Mouse (Mus musculus): Measurements from ENCODE around the gene Golt1a. TPM values are rescaled to one million over a fixed set of nuclear protein-coding genes. Genes with fewer than 3 reads are reported as not detected.

Gene Golt1a
- total and polyA plus RNA-seq, 3 experiments = 0.43 TPM; not detected in 2

DNA sequence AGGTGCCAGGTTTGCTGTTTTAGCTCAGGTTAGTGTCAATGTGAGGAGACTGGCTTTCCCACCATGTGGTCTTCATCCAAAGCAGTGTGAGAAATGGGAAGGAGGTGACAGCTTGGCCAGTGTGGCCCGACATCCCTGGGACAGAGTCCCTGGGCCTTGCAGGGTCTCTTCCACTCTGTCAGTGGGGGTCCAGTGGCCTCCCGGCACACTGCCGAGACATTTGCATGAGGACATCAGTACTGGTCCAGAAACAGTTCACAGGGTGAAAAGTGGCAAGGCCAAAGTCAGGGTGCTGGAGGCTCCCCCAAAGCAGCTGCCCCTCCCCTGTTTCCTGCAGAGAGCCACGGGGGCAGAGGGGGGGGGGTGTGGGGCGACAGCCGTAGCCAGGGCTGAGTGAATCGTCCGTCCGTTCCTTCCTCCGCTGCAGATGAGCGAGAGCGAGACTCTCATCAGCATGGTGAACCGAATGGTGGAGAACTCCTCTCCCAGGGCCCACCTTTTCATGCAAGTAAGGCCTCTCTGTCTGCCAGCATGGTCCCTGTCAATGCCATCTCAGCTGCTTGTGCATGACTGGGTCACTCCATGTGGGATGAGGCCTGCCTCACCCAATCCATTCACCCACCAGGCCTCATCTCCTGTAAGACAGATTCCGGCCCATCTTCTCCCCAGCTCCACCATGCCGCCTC, 30.5 kb upstream of the Golt1a start:
- no peak for DNase-seq
- no peak overlapping the region for H3K4me3 ChIP-seq
- no peaks in the 10 kb centered on the region for H3K27me3 ChIP-seq (ENCODE audit: control insufficient read depth, insufficient read depth, low read length)
- no peaks in the 10 kb centered on the region for H3K79me2 ChIP-seq (replicated peaks; ENCODE audit: control insufficient read depth, insufficient read depth, low read length)
- H3K9ac ChIP-seq (ENCODE audit: low read depth, low read length) = no peak overlapping the region
- H3K27ac ChIP-seq = no peak overlapping the region
- TF ChIP-seq CTCF (IDR thresholded peaks at IDR 0.05) (no peak), EP300 (IDR thresholded peaks at IDR 0.05; ENCODE audit: insufficient read depth, low read depth, low read length) (no peak), POLR2A (IDR thresholded peaks at IDR 0.05; ENCODE audit: insufficient read depth, low read depth, low read length) (no peak)
- intact Hi-C loops (cut with DNase I) = no loop called here
- peaks cover 2% of the 10 kb centered on the region; the same call in 1 of the 2 replicates for H3K4me1 ChIP-seq (ENCODE audit: control insufficient read depth, insufficient read depth, low read length)
- WGBS = 71% methylated on average over 15 of the region's 15 CpGs
- no peaks in the 10 kb centered on the region for H3K36me3 ChIP-seq (ENCODE audit: control insufficient read depth, insufficient read depth, low read length)

- H3K9ac ChIP-seq (ENCODE audit: low read depth, low read length) = no peak overlapping the region
- WGBS = 65% methylated on average over 11 of the region's 11 CpGs
- peaks cover 2% of the 10 kb centered on the region; the same call in 1 of the 2 replicates for H3K4me1 ChIP-seq (ENCODE audit: control insufficient read depth, insufficient read depth, low read length)
- H3K27me3 ChIP-seq (ENCODE audit: control insufficient read depth, insufficient read depth, low read length) = no peaks in the 10 kb centered on the region
- intact Hi-C loops (cut with DNase I) = no loop called here
- no peak overlapping the region for H3K27ac ChIP-seq
- DNase-seq = no peak
- H3K4me3 ChIP-seq = no peak overlapping the region
- no peaks in the 10 kb centered on the region for H3K79me2 ChIP-seq (replicated peaks; ENCODE audit: control insufficient read depth, insufficient read depth, low read length)
- TF ChIP-seq EP300 (IDR thresholded peaks at IDR 0.05; ENCODE audit: insufficient read depth, low read depth, low read length) = no peak
- TF ChIP-seq POLR2A (IDR thresholded peaks at IDR 0.05; ENCODE audit: insufficient read depth, low read depth, low read length) = no peak
- TF ChIP-seq CTCF (IDR thresholded peaks at IDR 0.05) = no peak
- H3K36me3 ChIP-seq (ENCODE audit: control insufficient read depth, insufficient read depth, low read length) = no peaks in the 10 kb centered on the region
Observed at GRCm38 (mm10) chr1:133279632-133280093, 29.9 kb upstream of the Golt1a start.

GRCm38 (mm10) chr1:133280537-133280936, 29.1 kb upstream of the Golt1a start:
- TF ChIP-seq EP300 (IDR thresholded peaks at IDR 0.05; ENCODE audit: insufficient read depth, low read depth, low read length) (no peak), CTCF (IDR thresholded peaks at IDR 0.05) (no peak), POLR2A (IDR thresholded peaks at IDR 0.05; ENCODE audit: insufficient read depth, low read depth, low read length) (no peak)
- WGBS = 86% methylated on average over 2 of the region's 2 CpGs
- Histone ChIP-seq H3K27ac (no peak overlapping the region), H3K9ac (ENCODE audit: low read depth, low read length) (no peak overlapping the region), H3K4me3 (no peak overlapping the region), H3K79me2 (replicated peaks; ENCODE audit: control insufficient read depth, insufficient read depth, low read length) (no peaks in the 10 kb centered on the region), H3K36me3 (ENCODE audit: control insufficient read depth, insufficient read depth, low read length) (no peaks in the 10 kb centered on the region), H3K4me1 (ENCODE audit: control insufficient read depth, insufficient read depth, low read length) (peaks cover 2% of the 10 kb centered on the region; the same call in 1 of the 2 replicates), H3K27me3 (ENCODE audit: control insufficient read depth, insufficient read depth, low read length) (no peaks in the 10 kb centered on the region)
- intact Hi-C loops (cut with DNase I) = no loop called here
- DNase-seq = no peak

DNA sequence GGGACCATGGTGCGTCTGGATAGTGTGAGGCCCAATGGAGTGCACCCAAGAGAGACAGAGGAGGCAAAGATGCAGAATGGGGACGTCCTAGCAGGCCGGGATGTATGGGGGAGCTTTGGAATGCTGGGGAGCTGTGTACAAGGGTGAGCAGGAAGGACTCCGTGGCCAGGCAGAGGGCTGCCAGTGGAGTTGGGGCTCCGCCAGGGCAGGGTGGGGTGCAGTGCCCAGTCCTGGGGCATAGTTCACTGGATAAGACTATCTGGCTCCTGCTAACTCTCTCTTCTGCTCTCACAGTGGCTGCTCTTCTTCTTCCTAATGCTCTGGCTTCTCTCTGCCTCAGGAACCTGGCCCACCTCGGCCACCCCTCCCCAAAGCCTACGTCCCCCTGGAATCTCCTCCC, 23.7 kb upstream of the Golt1a start:
- H3K36me3 ChIP-seq (ENCODE audit: control insufficient read depth, insufficient read depth, low read length) = no peaks in the 10 kb centered on the region
- H3K4me3 ChIP-seq = no peak overlapping the region
- no peaks in the 10 kb centered on the region for H3K4me1 ChIP-seq (ENCODE audit: control insufficient read depth, insufficient read depth, low read length)
- H3K27me3 ChIP-seq (ENCODE audit: control insufficient read depth, insufficient read depth, low read length) = no peaks in the 10 kb centered on the region
- H3K79me2 ChIP-seq (replicated peaks; ENCODE audit: control insufficient read depth, insufficient read depth, low read length) = no peaks in the 10 kb centered on the region
- no peak overlapping the region for H3K9ac ChIP-seq (ENCODE audit: low read depth, low read length)
- TF ChIP-seq EP300 (IDR thresholded peaks at IDR 0.05; ENCODE audit: insufficient read depth, low read depth, low read length) (no peak), POLR2A (IDR thresholded peaks at IDR 0.05; ENCODE audit: insufficient read depth, low read depth, low read length) (no peak), CTCF (IDR thresholded peaks at IDR 0.05) (no peak)
- no peak overlapping the region for H3K27ac ChIP-seq
- intact Hi-C loops (cut with DNase I) = no loop called here
- DNase-seq = no peak
- WGBS = 77% methylated on average over 7 of the region's 7 CpGs

DNA sequence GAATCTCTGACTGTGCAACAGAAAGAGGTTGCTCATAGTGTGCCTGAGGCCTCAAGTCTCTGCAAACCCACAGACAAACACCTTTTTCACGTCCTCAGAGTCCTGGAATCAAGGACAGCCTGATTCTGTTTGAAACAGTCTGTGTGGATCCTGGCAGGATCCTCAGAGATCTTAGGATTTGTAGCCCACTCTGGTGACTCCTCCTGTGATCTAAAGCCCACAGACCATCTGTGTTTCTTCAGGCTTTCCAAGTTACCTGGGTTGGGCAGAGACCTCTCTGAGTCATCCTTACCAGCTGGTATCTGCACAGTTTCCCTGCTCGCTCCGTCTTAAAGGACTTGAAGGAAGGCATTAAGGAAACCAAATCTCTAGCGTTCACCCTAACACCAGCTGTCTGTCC, 22.5 kb upstream of the Golt1a start:
- H3K27me3 ChIP-seq (ENCODE audit: control insufficient read depth, insufficient read depth, low read length) = no peaks in the 10 kb centered on the region
- no peak for TF ChIP-seq CTCF (IDR thresholded peaks at IDR 0.05)
- TF ChIP-seq EP300 (IDR thresholded peaks at IDR 0.05; ENCODE audit: insufficient read depth, low read depth, low read length) = no peak
- no peak for TF ChIP-seq POLR2A (IDR thresholded peaks at IDR 0.05; ENCODE audit: insufficient read depth, low read depth, low read length)
- no peak for DNase-seq
- H3K27ac ChIP-seq = no peak overlapping the region
- no peak overlapping the region for H3K9ac ChIP-seq (ENCODE audit: low read depth, low read length)
- WGBS = 82% methylated on average over 4 of the region's 4 CpGs
- H3K36me3 ChIP-seq (ENCODE audit: control insufficient read depth, insufficient read depth, low read length) = no peaks in the 10 kb centered on the region
- no peaks in the 10 kb centered on the region for H3K79me2 ChIP-seq (replicated peaks; ENCODE audit: control insufficient read depth, insufficient read depth, low read length)
- H3K4me3 ChIP-seq = no peak overlapping the region
- H3K4me1 ChIP-seq (ENCODE audit: control insufficient read depth, insufficient read depth, low read length) = no peaks in the 10 kb centered on the region
- intact Hi-C loops (cut with DNase I) = no loop called here

GRCm38 (mm10) chr1:133287880-133288279, 21.7 kb upstream of the Golt1a start:
- Histone ChIP-seq H3K36me3 (ENCODE audit: control insufficient read depth, insufficient read depth, low read length) (no peaks in the 10 kb centered on the region), H3K27ac (no peak overlapping the region), H3K27me3 (ENCODE audit: control insufficient read depth, insufficient read depth, low read length) (no peaks in the 10 kb centered on the region), H3K79me2 (replicated peaks; ENCODE audit: control insufficient read depth, insufficient read depth, low read length) (no peaks in the 10 kb centered on the region), H3K9ac (ENCODE audit: low read depth, low read length) (no peak overlapping the region), H3K4me1 (ENCODE audit: control insufficient read depth, insufficient read depth, low read length) (no peaks in the 10 kb centered on the region), H3K4me3 (no peak overlapping the region)
- WGBS = 91% methylated on average over 12 of the region's 12 CpGs
- DNase-seq = no peak
- intact Hi-C loops (cut with DNase I) = no loop called here
- TF ChIP-seq POLR2A (IDR thresholded peaks at IDR 0.05; ENCODE audit: insufficient read depth, low read depth, low read length) (no peak), EP300 (IDR thresholded peaks at IDR 0.05; ENCODE audit: insufficient read depth, low read depth, low read length) (no peak), CTCF (IDR thresholded peaks at IDR 0.05) (no peak)
